Mouse (Mus musculus): Measurements from ENCODE around the gene Med19. TPM values are rescaled to one million over a fixed set of nuclear protein-coding genes. Genes with fewer than 3 reads are reported as not detected.

Gene Med19
- polyA plus RNA-seq, 1 experiment = 23.6 TPM

- H3K27ac ChIP-seq (ENCODE audit: control insufficient read depth, insufficient read depth, low read depth, low read length, poor library complexity) = no peak overlapping the region
- H3K4me1 ChIP-seq (ENCODE audit: control insufficient read depth, insufficient read depth, low read length) = no peaks in the 10 kb centered on the region
- 83% methylated on average over 3 of the region's 3 CpGs for WGBS
- no peak for TF ChIP-seq CTCF (IDR thresholded peaks at IDR 0.05; ENCODE audit: control insufficient read depth, insufficient read depth, low read length)
- no peak overlapping the region for H3K4me3 ChIP-seq (replicated peaks; ENCODE audit: control insufficient read depth, low read depth, low read length)
Observed at GRCm38 (mm10) chr2:84731206-84731605, 53.0 kb downstream of the Med19 start.

GRCm38 (mm10) chr2:84732394-84732793, 54.2 kb downstream of the Med19 start:
- 78% methylated on average over 1 of the region's 1 CpGs for WGBS
- no peaks in the 10 kb centered on the region for H3K4me1 ChIP-seq (ENCODE audit: control insufficient read depth, insufficient read depth, low read length)
- no peak overlapping the region for H3K4me3 ChIP-seq (replicated peaks; ENCODE audit: control insufficient read depth, low read depth, low read length)
- no peak overlapping the region for H3K27ac ChIP-seq (ENCODE audit: control insufficient read depth, insufficient read depth, low read depth, low read length, poor library complexity)
- TF ChIP-seq CTCF (IDR thresholded peaks at IDR 0.05; ENCODE audit: control insufficient read depth, insufficient read depth, low read length) = no peak
- TF ChIP-seq POLR2A (IDR thresholded peaks at IDR 0.05; ENCODE audit: borderline replicate concordance, control insufficient read depth, low read depth, low read length) = no peak

- peak within 1 kb of the TSS; percentile 88 for H3K27ac ChIP-seq (ENCODE audit: control insufficient read depth, insufficient read depth, low read depth, low read length, poor library complexity)
- 4% methylated on average over 8 of the region's 8 CpGs for WGBS
- TF ChIP-seq CTCF (IDR thresholded peaks at IDR 0.05; ENCODE audit: control insufficient read depth, insufficient read depth, low read length) = 0 out of 2 replicates have a peak, but pooled peaks have one; percentile 10
- peak; percentile 59; the same call in 1 of the 2 replicates for TF ChIP-seq POLR2A (IDR thresholded peaks at IDR 0.05; ENCODE audit: borderline replicate concordance, control insufficient read depth, low read depth, low read length)
- H3K4me3 ChIP-seq (replicated peaks; ENCODE audit: control insufficient read depth, low read depth, low read length) = peak within 1 kb of the TSS; percentile 82
- peaks cover 2% of the 10 kb centered on the region; the same call in 1 of the 2 replicates for H3K4me1 ChIP-seq (ENCODE audit: control insufficient read depth, insufficient read depth, low read length)
Observed at GRCm38 (mm10) chr2:84733579-84734300, 55.5 kb downstream of the Med19 start, which contains the start of gene Ypel4. TSS of gene Ypel4 (plus strand) at chr2:84734058.

- 4% methylated on average over 11 of the region's 11 CpGs for WGBS
- Histone ChIP-seq H3K27ac (ENCODE audit: control insufficient read depth, insufficient read depth, low read depth, low read length, poor library complexity) (peak overlapping the region; percentile 72), H3K4me3 (replicated peaks; ENCODE audit: control insufficient read depth, low read depth, low read length) (peak overlapping the region; percentile 82), H3K4me1 (ENCODE audit: control insufficient read depth, insufficient read depth, low read length) (peaks cover 2% of the 10 kb centered on the region; the same call in 1 of the 2 replicates)
- TF ChIP-seq POLR2A (IDR thresholded peaks at IDR 0.05; ENCODE audit: borderline replicate concordance, control insufficient read depth, low read depth, low read length) (no peak), CTCF (IDR thresholded peaks at IDR 0.05; ENCODE audit: control insufficient read depth, insufficient read depth, low read length) (no peak)
Observed at GRCm38 (mm10) chr2:84734351-84734864, 56.2 kb downstream of the Med19 start.

GRCm38 (mm10) chr2:84734919-84735318, 56.7 kb downstream of the Med19 start:
- Histone ChIP-seq H3K4me1 (ENCODE audit: control insufficient read depth, insufficient read depth, low read length) (peaks cover 2% of the 10 kb centered on the region; the same call in 1 of the 2 replicates), H3K27ac (ENCODE audit: control insufficient read depth, insufficient read depth, low read depth, low read length, poor library complexity) (peak overlapping the region; percentile 88), H3K4me3 (replicated peaks; ENCODE audit: control insufficient read depth, low read depth, low read length) (peak overlapping the region; percentile 82)
- TF ChIP-seq CTCF (IDR thresholded peaks at IDR 0.05; ENCODE audit: control insufficient read depth, insufficient read depth, low read length) = no peak
- TF ChIP-seq POLR2A (IDR thresholded peaks at IDR 0.05; ENCODE audit: borderline replicate concordance, control insufficient read depth, low read depth, low read length) = no peak
- WGBS = 18% methylated on average over 2 of the region's 2 CpGs

GRCm38 (mm10) chr2:84735346-84735920, 57.2 kb downstream of the Med19 start:
- 14% methylated on average over 7 of the region's 7 CpGs for WGBS
- peak overlapping the region; percentile 82 for H3K4me3 ChIP-seq (replicated peaks; ENCODE audit: control insufficient read depth, low read depth, low read length)
- peaks cover 2% of the 10 kb centered on the region; the same call in 1 of the 2 replicates for H3K4me1 ChIP-seq (ENCODE audit: control insufficient read depth, insufficient read depth, low read length)
- peak; percentile 77 for TF ChIP-seq POLR2A (IDR thresholded peaks at IDR 0.05; ENCODE audit: borderline replicate concordance, control insufficient read depth, low read depth, low read length)
- TF ChIP-seq CTCF (IDR thresholded peaks at IDR 0.05; ENCODE audit: control insufficient read depth, insufficient read depth, low read length) = no peak
- peak overlapping the region; percentile 88 for H3K27ac ChIP-seq (ENCODE audit: control insufficient read depth, insufficient read depth, low read depth, low read length, poor library complexity)

GRCm38 (mm10) chr2:84736312-84737161, 58.3 kb downstream of the Med19 start:
- Histone ChIP-seq H3K27ac (ENCODE audit: control insufficient read depth, insufficient read depth, low read depth, low read length, poor library complexity) (peak overlapping the region; percentile 75), H3K4me1 (ENCODE audit: control insufficient read depth, insufficient read depth, low read length) (peaks cover 2% of the 10 kb centered on the region; the same call in 1 of the 2 replicates), H3K4me3 (replicated peaks; ENCODE audit: control insufficient read depth, low read depth, low read length) (peak overlapping the region; percentile 57)
- TF ChIP-seq POLR2A (IDR thresholded peaks at IDR 0.05; ENCODE audit: borderline replicate concordance, control insufficient read depth, low read depth, low read length) (no peak), CTCF (IDR thresholded peaks at IDR 0.05; ENCODE audit: control insufficient read depth, insufficient read depth, low read length) (no peak)
- WGBS = 16% methylated on average over 27 of the region's 27 CpGs
